Mouse (Mus musculus) Muller cell, postnatal 12 days (primary cell): Measurements from ENCODE around the gene Nrbp1.

Source experiments
- DNase-seq: peaks from one replicate; pipeline ENCODE4 v3.0.0-alpha.2; 2015; ENCODE audit errors: inconsistent ontology term

Gene Nrbp1

DNA sequence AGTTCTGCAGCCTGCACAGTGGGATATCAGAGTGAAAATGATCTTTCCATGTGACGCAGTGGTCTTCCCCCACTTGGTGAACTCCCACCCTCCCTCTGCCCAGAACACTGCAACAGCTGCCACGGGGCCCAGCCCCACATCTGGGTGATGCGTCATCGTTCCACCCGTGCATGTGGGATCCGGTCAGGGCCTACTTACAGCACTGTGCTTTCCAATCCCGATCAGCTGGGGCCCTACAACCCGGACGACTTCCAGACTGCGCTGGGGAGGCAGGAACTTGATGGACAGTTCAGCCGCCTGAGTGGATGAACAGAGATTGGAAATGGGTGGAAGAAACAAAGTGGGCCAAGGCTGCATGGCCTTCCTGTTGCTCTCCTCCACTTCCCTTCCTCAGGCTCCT is 17.0 kb downstream of the Nrbp1 start:
- DNase-seq = no peak

GRCm38 (mm10) chr5:31266101-31266500 is 25.4 kb downstream of the Nrbp1 start:
- no peak for DNase-seq

- peak; percentile 56 for DNase-seq
Measured at GRCm38 (mm10) chr5:31267686-31268085, 27.0 kb downstream of the Nrbp1 start.

DNA sequence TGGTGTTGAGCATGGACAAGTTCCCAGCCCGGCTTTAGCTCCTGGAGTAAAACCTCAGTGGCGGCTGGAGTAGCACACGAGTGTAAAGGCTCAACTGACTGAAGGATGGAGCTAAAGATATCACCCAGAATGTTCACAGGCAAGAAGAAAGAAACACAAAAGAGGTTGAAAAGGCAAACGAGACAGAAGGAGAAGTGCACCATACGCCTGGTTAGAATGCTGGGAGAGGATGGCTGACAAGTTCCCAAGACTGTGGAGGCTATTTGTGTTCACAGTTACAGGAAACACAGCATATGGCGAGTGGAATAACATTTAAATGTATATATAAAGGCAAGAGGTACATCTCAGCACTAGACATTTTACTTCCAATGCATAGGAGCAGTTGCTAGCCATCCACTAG is 32.4 kb downstream of the Nrbp1 start:
- no peak for DNase-seq

- DNase-seq = no peak
Measured at GRCm38 (mm10) chr5:31279245-31279988, 38.8 kb downstream of the Nrbp1 start.

DNA sequence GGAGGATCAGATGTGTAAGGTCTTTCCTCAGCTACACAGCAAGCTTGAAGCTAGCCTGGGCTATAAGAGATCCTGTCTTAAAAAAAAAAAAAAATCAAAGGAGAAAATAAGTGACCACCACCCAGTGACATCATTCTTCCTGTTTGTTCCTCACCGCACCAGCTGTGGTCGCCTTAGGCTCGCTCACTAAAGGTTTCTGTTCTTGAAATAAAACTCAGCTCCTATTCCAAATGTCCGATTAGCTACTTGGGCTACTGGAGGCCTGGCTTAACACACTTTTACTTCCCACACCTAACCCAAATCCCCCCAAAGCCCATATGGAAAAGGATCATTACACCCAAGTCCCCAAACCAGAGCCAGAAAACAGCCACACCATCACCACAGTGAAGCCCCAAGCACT is 47.6 kb downstream of the Nrbp1 start:
- no peak for DNase-seq

- DNase-seq = no peak
Measured at GRCm38 (mm10) chr5:31288655-31289054, 48.0 kb downstream of the Nrbp1 start.

DNA sequence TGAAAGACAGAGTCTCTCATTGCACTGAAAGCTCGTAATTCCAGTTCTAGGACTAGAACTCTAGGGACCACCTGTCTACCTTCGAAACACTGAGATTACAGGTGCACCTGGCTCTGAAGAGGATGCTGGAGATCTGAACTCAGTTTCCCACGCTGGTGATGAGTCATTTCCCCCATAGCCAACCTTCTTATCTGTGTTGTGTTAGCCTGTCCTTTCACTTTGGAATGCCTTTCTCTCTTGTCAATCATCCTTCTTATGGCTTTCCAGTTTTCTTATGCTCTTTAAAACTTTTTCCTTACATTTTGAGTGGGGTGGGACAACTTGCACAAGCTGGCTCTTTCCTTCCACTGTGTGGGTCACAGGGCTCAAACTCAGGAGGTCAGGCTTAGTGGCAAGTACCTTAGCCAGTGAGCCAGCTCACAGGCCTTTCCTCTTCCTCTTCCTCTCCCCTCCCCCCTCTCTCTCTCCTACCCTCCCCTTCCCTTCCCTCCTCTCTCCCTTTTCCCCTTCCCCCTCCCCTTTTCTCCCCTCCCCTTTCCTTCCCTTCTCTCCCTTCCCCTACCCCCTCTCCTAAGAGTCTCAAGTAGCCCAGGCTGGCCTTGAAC is 49.1 kb downstream of the Nrbp1 start:
- DNase-seq = no peak

DNA sequence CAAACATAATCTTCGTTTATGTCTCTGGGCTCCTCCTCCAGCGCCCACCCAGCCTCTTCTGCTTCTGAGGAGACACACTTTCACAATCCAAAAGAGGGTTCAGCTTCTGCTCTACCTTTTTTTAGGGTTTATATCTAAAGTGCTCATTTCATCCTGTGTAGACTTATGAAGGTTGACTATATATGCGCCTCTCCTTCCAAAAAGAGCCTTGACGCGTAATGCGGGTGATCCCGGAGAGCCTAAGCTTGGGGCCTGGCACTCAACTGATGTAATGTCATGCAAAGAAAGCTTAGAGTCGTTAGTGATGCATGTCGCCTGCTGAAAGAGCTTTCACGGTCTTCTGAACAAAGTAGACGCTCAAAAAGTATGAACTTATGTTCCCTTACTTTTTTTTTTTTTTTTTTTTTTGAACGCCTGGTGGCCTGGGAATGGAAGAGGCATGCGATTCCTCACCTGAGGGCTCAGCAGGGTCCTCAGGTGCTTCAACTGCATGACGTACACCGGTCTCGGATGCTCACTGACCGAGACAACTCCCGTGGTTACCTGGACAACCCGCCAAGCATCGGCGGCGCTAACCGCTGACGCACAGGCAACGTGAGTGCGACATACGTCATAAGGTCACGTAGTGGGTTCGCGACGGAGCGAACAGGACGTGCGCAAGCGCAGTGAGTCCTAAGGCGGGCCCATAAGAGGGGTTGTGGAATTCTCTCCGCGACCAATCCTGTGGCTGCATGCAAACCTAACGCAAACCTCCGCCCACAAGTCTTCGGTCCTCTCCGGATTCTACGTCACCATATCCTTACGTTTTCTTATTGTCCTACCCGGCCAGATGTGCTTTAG is 50.1 kb downstream of the Nrbp1 start, which contains the start of gene Ift172:
Gene Ift172 (minus strand): TSS at position 596 of the 840 bp plus-strand sequence.
- DNase-seq = peak; percentile 94

- DNase-seq = no peak
Measured at GRCm38 (mm10) chr5:31291361-31291688, 50.7 kb downstream of the Nrbp1 start.

DNA sequence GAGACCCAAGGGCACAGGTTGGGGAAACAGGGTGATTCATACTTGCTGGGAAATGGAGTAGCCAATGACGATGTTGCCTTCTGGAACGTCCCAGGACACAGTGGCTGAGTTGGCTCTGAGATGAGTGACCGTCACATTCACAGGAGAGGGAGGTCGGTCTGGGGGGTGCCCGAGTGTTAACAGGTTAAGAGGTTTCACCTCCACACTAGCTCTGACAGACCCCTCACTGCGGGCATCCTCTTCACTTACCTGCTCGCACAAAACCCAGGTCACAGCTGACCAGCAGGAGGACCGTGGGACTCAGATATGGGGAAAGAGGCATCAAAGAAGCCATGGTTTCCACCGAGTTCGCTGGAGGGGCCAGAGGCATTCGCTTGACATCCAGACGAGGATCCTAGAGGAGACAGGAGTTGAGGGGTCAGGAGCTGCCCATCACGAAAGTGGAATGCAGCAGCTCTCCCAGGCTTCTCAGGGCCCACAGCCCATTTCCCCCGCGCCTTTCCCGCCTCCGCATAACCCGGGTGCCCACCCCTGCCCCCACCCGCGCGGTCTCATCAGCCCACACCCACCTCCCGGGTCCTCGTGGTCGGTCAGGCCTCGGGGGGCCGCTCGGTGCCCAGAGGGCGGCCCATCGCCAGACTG is 54.4 kb downstream of the Nrbp1 start:
- DNase-seq = peak; percentile 7

- peak; percentile 63 for DNase-seq
Measured at GRCm38 (mm10) chr5:31295606-31296141, 55.0 kb downstream of the Nrbp1 start, which contains the start of gene Fndc4. TSS of gene Fndc4 (minus strand) at chr5:31296080.

DNA sequence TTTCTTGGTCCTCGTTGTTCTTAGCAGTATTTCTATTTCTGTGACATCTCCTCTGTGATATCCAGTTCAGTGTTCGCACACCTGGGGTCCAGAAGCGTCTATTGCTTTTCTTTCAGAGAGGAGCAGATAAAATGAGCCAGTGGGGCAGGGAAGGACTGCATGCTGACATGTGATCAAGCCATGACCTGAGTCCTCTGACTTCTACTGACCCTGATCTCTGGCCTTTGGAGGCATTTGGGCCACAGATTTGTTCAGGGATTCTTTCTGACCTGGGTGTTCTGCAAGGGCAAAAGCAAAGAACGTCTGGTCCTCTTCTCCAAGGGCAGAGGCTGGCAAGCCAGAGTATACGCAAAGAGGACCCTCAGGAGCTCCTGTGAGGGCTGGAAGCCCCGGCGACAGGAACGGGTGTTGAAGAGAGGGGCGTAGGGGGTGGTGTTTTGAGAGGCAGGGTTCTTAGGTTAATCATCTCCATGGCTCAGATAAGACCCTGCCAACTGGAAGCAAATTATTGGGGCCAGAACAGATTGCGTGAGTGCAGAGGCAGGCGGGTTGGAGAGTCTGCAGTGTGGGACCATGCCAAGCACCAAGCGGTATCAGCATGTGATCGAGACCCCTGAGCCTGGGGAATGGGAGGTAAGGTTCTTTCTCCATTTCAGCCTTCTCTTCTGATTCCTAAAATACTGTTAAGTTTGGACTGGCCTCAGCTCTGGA is 56.5 kb downstream of the Nrbp1 start, which contains the start of gene Gckr:
Gene Gckr (plus strand): TSS at position 397 of the 711 bp plus-strand sequence.
- DNase-seq = no peak

DNA sequence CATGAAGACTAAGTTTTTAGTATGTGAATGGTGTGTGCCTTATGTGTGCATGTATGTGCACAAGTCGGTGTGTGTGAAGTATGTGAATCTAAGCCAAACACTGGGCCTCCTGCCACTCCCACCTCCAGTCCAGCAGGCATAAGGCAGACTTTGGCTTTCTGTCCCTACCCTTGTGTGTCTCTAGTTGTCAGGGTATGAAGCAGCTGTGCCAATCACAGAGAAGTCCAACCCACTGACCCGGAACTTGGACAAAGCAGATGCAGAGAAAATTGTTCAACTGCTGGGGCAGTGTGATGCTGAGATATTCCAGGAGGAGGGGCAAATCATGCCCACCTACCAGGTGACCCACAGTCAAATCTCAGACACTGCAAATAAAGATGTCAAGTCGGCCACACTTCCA is 57.3 kb downstream of the Nrbp1 start:
- DNase-seq = no peak

DNA sequence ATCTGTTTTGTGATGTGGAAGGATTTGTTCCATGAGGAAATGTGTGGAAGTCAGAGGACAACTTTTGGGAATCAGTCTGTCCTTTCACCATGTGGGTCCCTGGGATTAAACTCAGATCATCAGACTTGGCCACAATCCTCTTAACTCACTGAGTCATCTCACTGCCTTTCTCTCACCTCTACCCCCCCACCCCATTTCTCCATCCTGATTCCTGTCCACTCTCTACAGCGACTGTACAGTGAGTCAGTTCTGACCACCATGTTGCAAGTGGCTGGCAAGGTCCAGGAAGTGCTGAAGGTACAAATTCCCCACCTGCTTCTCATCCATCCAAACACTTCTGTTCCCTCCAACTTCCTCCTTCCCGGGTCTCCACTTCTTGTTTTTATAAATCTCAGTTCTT is 57.8 kb downstream of the Nrbp1 start:
- DNase-seq = peak; percentile 12
